In the genomic region with DNA sequence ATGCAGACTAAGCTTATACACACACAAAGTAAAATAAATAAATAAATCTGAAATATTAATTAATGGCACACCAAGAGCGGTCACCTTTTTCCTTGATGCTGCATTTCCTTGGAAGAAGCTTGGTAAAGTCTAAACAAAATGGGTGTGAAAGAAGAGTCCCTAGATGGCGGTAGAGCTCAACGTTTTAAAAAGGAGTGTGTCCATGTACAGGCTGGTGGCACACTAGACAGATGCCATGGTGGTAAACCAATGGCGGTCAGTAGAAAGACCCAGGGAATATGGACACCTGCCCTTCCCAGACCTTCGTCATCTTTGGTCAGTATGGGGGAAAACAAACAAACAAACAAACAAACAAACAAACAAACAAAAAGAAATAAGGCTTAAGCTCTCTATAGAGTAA, we compare ENCODE assay signal across 9 mouse cellular contexts.
A peak's percentile ranks its signal among the peaks of the same experiment; 100 is the strongest.
DNase-seq lines count a peak whose midpoint lies in the region; ATAC-seq and TF ChIP-seq lines count a peak whose summit lies in the region.
"Had no signal": no experiment of that assay in that cellular context is flagged by ENCODE, and none has a peak within 500 bp of the region (broad histone marks: within the 10 kb centered on the region; RNA-seq: fewer than 3 reads in every experiment).

No protein-coding gene starts in this region.

- no peak overlapping the region for H3K9ac ChIP-seq in embryonic facial prominence, embryonic 12.5 days
- H3K9ac ChIP-seq in midbrain, embryonic 15.5 days: no peak overlapping the region
- H3K9ac ChIP-seq: limb, embryonic 15.5 days had no signal

- 0 out of 2 replicates have a peak, but pooled peaks cover 2% of the 10 kb centered on the region for H3K36me3 ChIP-seq in embryonic facial prominence, embryonic 12.5 days
- H3K36me3 ChIP-seq in midbrain, embryonic 15.5 days (replicated peaks): no peaks in the 10 kb centered on the region
- H3K36me3 ChIP-seq: limb, embryonic 15.5 days had no signal

- WGBS in embryonic facial prominence, embryonic 12.5 days: 49% methylated on average over 5 of the region's 5 CpGs
- 51% methylated on average over 5 of the region's 5 CpGs for WGBS in midbrain, embryonic 15.5 days

- no peaks in the 10 kb centered on the region for H3K9me3 ChIP-seq in embryonic facial prominence, embryonic 12.5 days
- H3K9me3 ChIP-seq in midbrain, embryonic 15.5 days: no peaks in the 10 kb centered on the region
- H3K9me3 ChIP-seq: limb, embryonic 15.5 days had no signal

- no peak overlapping the region for H3K4me3 ChIP-seq in embryonic facial prominence, embryonic 12.5 days
- no peak overlapping the region for H3K4me3 ChIP-seq in layer of hippocampus, adult 2 months
- H3K4me3 ChIP-seq in midbrain, embryonic 15.5 days: no peak overlapping the region
- H3K4me3 ChIP-seq: limb, embryonic 15.5 days had no signal

- no peaks in the 10 kb centered on the region for H3K27me3 ChIP-seq in embryonic facial prominence, embryonic 12.5 days
- no peaks in the 10 kb centered on the region for H3K27me3 ChIP-seq in midbrain, embryonic 15.5 days (replicated peaks)
- H3K27me3 ChIP-seq: limb, embryonic 15.5 days had no signal

- peak; percentile 80 for TF ChIP-seq CTCF in layer of hippocampus, adult 2 months (conservative IDR thresholded peaks at IDR 0.05)

- 0 out of 2 replicates have a peak, but pooled peaks have one; percentile 35 for ATAC-seq in embryonic facial prominence, embryonic 12.5 days (ENCODE audit: insufficient number of reproducible peaks, insufficient read depth, low FRiP score, low TSS enrichment)
- ATAC-seq in midbrain, embryonic 15.5 days (replicated peaks): peak; percentile 72

- H3K27ac ChIP-seq in embryonic facial prominence, embryonic 12.5 days: no peak overlapping the region
- no peak overlapping the region for H3K27ac ChIP-seq in layer of hippocampus, adult 2 months
- H3K27ac ChIP-seq in midbrain, embryonic 15.5 days: no peak overlapping the region
- H3K27ac ChIP-seq: limb, embryonic 15.5 days had no signal

- peak; percentile 23 for DNase-seq in layer of hippocampus, adult 11-12 months (ENCODE audit: low spot score)
- DNase-seq in layer of hippocampus, postnatal 36 days: no peak
- DNase-seq in adrenal gland, adult 8-10 months: peak; percentile 13
- peak; percentile 42 to 49 for DNase-seq in layer of hippocampus, adult 2 months (ENCODE audit: low spot score in 2 of 2)
- no peak for DNase-seq in thymus, postnatal 4 days
- no peak for DNase-seq in spleen, postnatal 10 days (ENCODE audit: low spot score in 2 of 2)

- H3K4me1 ChIP-seq in embryonic facial prominence, embryonic 12.5 days: no peaks in the 10 kb centered on the region
- no peaks in the 10 kb centered on the region for H3K4me1 ChIP-seq in midbrain, embryonic 15.5 days

- H3K4me2 ChIP-seq in embryonic facial prominence, embryonic 12.5 days (replicated peaks): no peak overlapping the region
- no peak overlapping the region for H3K4me2 ChIP-seq in midbrain, embryonic 15.5 days
- H3K4me2 ChIP-seq: limb, embryonic 15.5 days had no signal

Comparison
In these comparisons a context has a peak if more than half of its experiments do, and no peak if none do; other contexts are left out.
1. DNase-seq: peak in layer of hippocampus, adult 11-12 months (single experiment), adrenal gland, adult 8-10 months (single experiment) and layer of hippocampus, adult 2 months (2 of 2); none in layer of hippocampus, postnatal 36 days (0 of 2), thymus, postnatal 4 days (single experiment) and spleen, postnatal 10 days (0 of 2).